Mouse (Mus musculus): ENCODE results near the gene Mtcl1. TPM values are rescaled to one million over a fixed set of nuclear protein-coding genes. Genes with fewer than 3 reads are reported as not detected.

Mtcl1 gene
- polyA plus RNA-seq, 1 experiment: 6.2 TPM

GRCm38 (mm10) chr17:66381338-66381737, 68.2 kb downstream of the Mtcl1 start:
- H3K4me1 ChIP-seq (replicated peaks; ENCODE audit: control insufficient read depth, insufficient read depth, low read length): no peaks in the 10 kb centered on the region
- no peak for DNase-seq
- H3K4me3 ChIP-seq (ENCODE audit: control insufficient read depth, insufficient read depth, low read length): no peak overlapping the region
- TF ChIP-seq CTCF (IDR thresholded peaks at IDR 0.05; ENCODE audit: borderline replicate concordance, control insufficient read depth, extremely low read depth, insufficient read depth, low read length, poor library complexity): no peak
- no peak for TF ChIP-seq POLR2A (IDR thresholded peaks at IDR 0.05; ENCODE audit: control insufficient read depth, extremely low read depth, insufficient read depth, low read length, poor library complexity)
- WGBS: 93% methylated on average over 6 of the region's 6 CpGs
- H3K27me3 ChIP-seq (ENCODE audit: control insufficient read depth, insufficient read depth, low read length): no peaks in the 10 kb centered on the region
- no peaks in the 10 kb centered on the region for H3K36me3 ChIP-seq (ENCODE audit: control insufficient read depth, insufficient read depth, low read length)
- no peak overlapping the region for H3K27ac ChIP-seq (ENCODE audit: control insufficient read depth, insufficient read depth, low read length)

GRCm38 (mm10) chr17:66379900-66380857, 69.4 kb downstream of the Mtcl1 start:
- no peak for DNase-seq
- WGBS: 88% methylated on average over 22 of the region's 22 CpGs
- H3K27me3 ChIP-seq (ENCODE audit: control insufficient read depth, insufficient read depth, low read length): no peaks in the 10 kb centered on the region
- no peak for TF ChIP-seq CTCF (IDR thresholded peaks at IDR 0.05; ENCODE audit: borderline replicate concordance, control insufficient read depth, extremely low read depth, insufficient read depth, low read length, poor library complexity)
- TF ChIP-seq POLR2A (IDR thresholded peaks at IDR 0.05; ENCODE audit: control insufficient read depth, extremely low read depth, insufficient read depth, low read length, poor library complexity): no peak
- no peak overlapping the region for H3K27ac ChIP-seq (ENCODE audit: control insufficient read depth, insufficient read depth, low read length)
- H3K4me3 ChIP-seq (ENCODE audit: control insufficient read depth, insufficient read depth, low read length): no peak overlapping the region
- no peaks in the 10 kb centered on the region for H3K4me1 ChIP-seq (replicated peaks; ENCODE audit: control insufficient read depth, insufficient read depth, low read length)
- no peaks in the 10 kb centered on the region for H3K36me3 ChIP-seq (ENCODE audit: control insufficient read depth, insufficient read depth, low read length)

- no peak for TF ChIP-seq POLR2A (IDR thresholded peaks at IDR 0.05; ENCODE audit: control insufficient read depth, extremely low read depth, insufficient read depth, low read length, poor library complexity)
- TF ChIP-seq CTCF (IDR thresholded peaks at IDR 0.05; ENCODE audit: borderline replicate concordance, control insufficient read depth, extremely low read depth, insufficient read depth, low read length, poor library complexity): no peak
- Histone ChIP-seq H3K27ac (ENCODE audit: control insufficient read depth, insufficient read depth, low read length) (no peak overlapping the region), H3K4me3 (ENCODE audit: control insufficient read depth, insufficient read depth, low read length) (no peak overlapping the region), H3K36me3 (ENCODE audit: control insufficient read depth, insufficient read depth, low read length) (no peaks in the 10 kb centered on the region), H3K27me3 (ENCODE audit: control insufficient read depth, insufficient read depth, low read length) (no peaks in the 10 kb centered on the region), H3K4me1 (replicated peaks; ENCODE audit: control insufficient read depth, insufficient read depth, low read length) (no peaks in the 10 kb centered on the region)
- WGBS: 96% methylated on average over 24 of the region's 24 CpGs
- no peak for DNase-seq
Measured at GRCm38 (mm10) chr17:66379308-66379707, 70.2 kb downstream of the Mtcl1 start.

- whole genome bisulfite sequencing: 79% methylated on average over 17 of the region's 17 CpGs
- TF ChIP-seq POLR2A (IDR thresholded peaks at IDR 0.05; ENCODE audit: control insufficient read depth, extremely low read depth, insufficient read depth, low read length, poor library complexity) (no peak), CTCF (IDR thresholded peaks at IDR 0.05; ENCODE audit: borderline replicate concordance, control insufficient read depth, extremely low read depth, insufficient read depth, low read length, poor library complexity) (no peak)
- Histone ChIP-seq H3K27ac (ENCODE audit: control insufficient read depth, insufficient read depth, low read length) (no peak overlapping the region), H3K36me3 (ENCODE audit: control insufficient read depth, insufficient read depth, low read length) (no peaks in the 10 kb centered on the region), H3K4me3 (ENCODE audit: control insufficient read depth, insufficient read depth, low read length) (no peak overlapping the region), H3K27me3 (ENCODE audit: control insufficient read depth, insufficient read depth, low read length) (no peaks in the 10 kb centered on the region), H3K4me1 (replicated peaks; ENCODE audit: control insufficient read depth, insufficient read depth, low read length) (no peaks in the 10 kb centered on the region)
- no peak for DNase-seq
Measured at GRCm38 (mm10) chr17:66378127-66378526, 71.4 kb downstream of the Mtcl1 start.

- 76% methylated on average over 14 of the region's 14 CpGs for WGBS
- H3K27ac ChIP-seq (ENCODE audit: control insufficient read depth, insufficient read depth, low read length): no peak overlapping the region
- H3K27me3 ChIP-seq (ENCODE audit: control insufficient read depth, insufficient read depth, low read length): no peaks in the 10 kb centered on the region
- H3K4me1 ChIP-seq (replicated peaks; ENCODE audit: control insufficient read depth, insufficient read depth, low read length): no peaks in the 10 kb centered on the region
- DNase-seq: no peak
- H3K4me3 ChIP-seq (ENCODE audit: control insufficient read depth, insufficient read depth, low read length): no peak overlapping the region
- no peaks in the 10 kb centered on the region for H3K36me3 ChIP-seq (ENCODE audit: control insufficient read depth, insufficient read depth, low read length)
- no peak for TF ChIP-seq POLR2A (IDR thresholded peaks at IDR 0.05; ENCODE audit: control insufficient read depth, extremely low read depth, insufficient read depth, low read length, poor library complexity)
- TF ChIP-seq CTCF (IDR thresholded peaks at IDR 0.05; ENCODE audit: borderline replicate concordance, control insufficient read depth, extremely low read depth, insufficient read depth, low read length, poor library complexity): no peak
Measured at GRCm38 (mm10) chr17:66374633-66375272, 74.8 kb downstream of the Mtcl1 start.

GRCm38 (mm10) chr17:66370867-66371266, 78.7 kb downstream of the Mtcl1 start:
- no peak for TF ChIP-seq CTCF (IDR thresholded peaks at IDR 0.05; ENCODE audit: borderline replicate concordance, control insufficient read depth, extremely low read depth, insufficient read depth, low read length, poor library complexity)
- no peak for TF ChIP-seq POLR2A (IDR thresholded peaks at IDR 0.05; ENCODE audit: control insufficient read depth, extremely low read depth, insufficient read depth, low read length, poor library complexity)
- Histone ChIP-seq H3K4me3 (ENCODE audit: control insufficient read depth, insufficient read depth, low read length) (no peak overlapping the region), H3K36me3 (ENCODE audit: control insufficient read depth, insufficient read depth, low read length) (no peaks in the 10 kb centered on the region), H3K27me3 (ENCODE audit: control insufficient read depth, insufficient read depth, low read length) (no peaks in the 10 kb centered on the region), H3K27ac (ENCODE audit: control insufficient read depth, insufficient read depth, low read length) (no peak overlapping the region), H3K4me1 (replicated peaks; ENCODE audit: control insufficient read depth, insufficient read depth, low read length) (no peaks in the 10 kb centered on the region)
- 85% methylated on average over 9 of the region's 9 CpGs for WGBS
- DNase-seq: no peak
